Mouse (Mus musculus) layer of hippocampus, adult 2 months (tissue): ENCODE measurements around the gene Gm20906. TPM values are rescaled to one million over a fixed set of nuclear protein-coding genes. Genes with fewer than 3 reads are reported as not detected.
"Not testable (repeated sequence)": the region's sequence is repeated elsewhere in the genome, so short reads cannot be mapped to it uniquely, and the experiment has no call there.

Source experiments
- DNase-seq, 2 experiments: peaks; one replicate each; pipeline ENCODE4 v3.0.0; 2022; ENCODE audit warnings: low spot score in 2 of 2
- H3K27ac ChIP-seq: fragments of 200-600 bp; 2 replicates; pipeline ENCODE4 v1.8.1; 2022
- H3K4me3 ChIP-seq: fragments of 200-600 bp; 2 replicates; pipeline ENCODE4 v1.8.1; 2022; ENCODE audit warnings: mild to moderate bottlenecking
- long read RNA-seq, 2 experiments: library from polyadenylated mRNA; stranded (forward); transcript quantifications; one replicate each; pipeline ENCODE4 v2.0.0; 2021; ENCODE audit warnings: borderline mapping rate in 2 of 2
- total RNA-seq, 2 experiments: library from RNA; stranded (reverse); gene quantifications; 2 replicates each; pipeline ENCODE4 v1.2.3; 2021

The Gm20906 gene
- total RNA-seq: not detected
- long read RNA-seq, experiment 1: 0 reads
- long read RNA-seq, experiment 2: 0 reads

- not testable (repeated sequence) for H3K27ac ChIP-seq, H3K4me3 ChIP-seq, DNase-seq
Measured at GRCm38 (mm10) chrY:87550666-87551065, at the start of gene Gm20906. TSS of gene Gm20906 (plus strand) at chrY:87550966.
